Mouse (Mus musculus) ES-E14 (cell line): ENCODE data around the gene Obscn.

Experiments
- CHD2 ChIP-seq: IDR thresholded peaks from 2 replicates; pipeline ENCODE4 v1.6.1; 2014; ENCODE audit warnings: mild to moderate bottlenecking, low read depth, low read length, inconsistent platforms
- HCFC1 ChIP-seq: IDR thresholded peaks from 2 replicates; pipeline ENCODE4 v1.6.1; 2012; ENCODE audit warnings: low read length, inconsistent platforms, borderline replicate concordance; ENCODE audit not compliant: insufficient read depth
- MAFK ChIP-seq: IDR thresholded peaks from 2 replicates; pipeline ENCODE4 v1.6.1; 2014; ENCODE audit warnings: mild to moderate bottlenecking, low read depth, low read length, inconsistent platforms; ENCODE audit not compliant: insufficient read depth
- ZC3H11A ChIP-seq: IDR thresholded peaks from 2 replicates; pipeline ENCODE4 v1.6.1; 2012; ENCODE audit warnings: low read depth, mild to moderate bottlenecking, inconsistent platforms, low read length, borderline replicate concordance
- ZNF384 ChIP-seq: IDR thresholded peaks from 2 replicates; pipeline ENCODE4 v1.6.1; 2012; ENCODE audit warnings: low read depth, low read length, inconsistent platforms

DNA sequence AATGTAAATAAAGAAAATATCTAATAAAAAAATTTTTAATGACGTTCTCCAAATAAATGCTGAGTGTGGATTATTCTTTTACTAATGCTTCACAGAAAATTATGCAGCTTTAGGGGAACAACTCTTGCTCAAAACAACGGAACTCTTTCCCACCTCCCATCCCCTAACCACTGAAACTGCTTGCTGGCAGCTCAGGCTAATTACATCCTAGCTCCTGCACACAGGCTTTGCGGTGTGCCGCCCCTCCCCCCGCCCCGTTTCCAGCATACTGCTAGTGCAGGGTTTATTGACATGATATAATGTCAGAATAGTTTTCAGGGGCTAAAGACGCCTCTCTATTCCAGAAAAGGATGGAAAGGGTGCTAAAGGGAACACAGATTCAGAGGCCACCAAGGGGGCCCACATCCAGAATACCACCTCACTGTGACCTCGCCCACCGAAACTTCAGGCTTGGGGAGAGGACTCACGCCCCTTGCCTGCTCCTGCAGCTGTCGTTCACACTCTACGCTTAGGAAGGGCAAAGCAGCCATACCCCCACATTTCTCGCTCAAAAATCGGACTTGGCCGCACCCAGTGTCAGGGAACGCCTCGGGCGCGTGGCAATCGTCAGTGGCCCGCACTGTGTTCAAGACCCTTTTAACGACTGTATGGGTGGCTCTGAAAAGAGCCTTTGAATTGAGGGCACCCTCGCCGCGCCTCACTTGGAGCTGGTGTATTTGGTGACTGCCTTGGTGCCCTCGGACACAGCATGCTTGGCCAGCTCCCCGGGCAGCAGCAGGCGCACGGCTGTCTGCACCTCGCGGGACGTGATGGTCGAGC, 182.6 kb downstream of the Obscn start:
- TF ChIP-seq ZNF384 (no peak), HCFC1 (no peak), ZC3H11A (no peak), CHD2 (no peak), MAFK (no peak)
